Mouse (Mus musculus) frontal cortex, postnatal 14 days (tissue): ENCODE measurements around the gene Diras1.
"Not testable (repeated sequence)": the region's sequence is repeated elsewhere in the genome, so short reads cannot be mapped to it uniquely, and the experiment has no call there.

Experiments
- DNase-seq, 2 experiments: peaks; one replicate each; pipeline ENCODE4 v3.0.0; 2022; ENCODE audit warnings: low spot score in 2 of 2

Gene Diras1

DNA sequence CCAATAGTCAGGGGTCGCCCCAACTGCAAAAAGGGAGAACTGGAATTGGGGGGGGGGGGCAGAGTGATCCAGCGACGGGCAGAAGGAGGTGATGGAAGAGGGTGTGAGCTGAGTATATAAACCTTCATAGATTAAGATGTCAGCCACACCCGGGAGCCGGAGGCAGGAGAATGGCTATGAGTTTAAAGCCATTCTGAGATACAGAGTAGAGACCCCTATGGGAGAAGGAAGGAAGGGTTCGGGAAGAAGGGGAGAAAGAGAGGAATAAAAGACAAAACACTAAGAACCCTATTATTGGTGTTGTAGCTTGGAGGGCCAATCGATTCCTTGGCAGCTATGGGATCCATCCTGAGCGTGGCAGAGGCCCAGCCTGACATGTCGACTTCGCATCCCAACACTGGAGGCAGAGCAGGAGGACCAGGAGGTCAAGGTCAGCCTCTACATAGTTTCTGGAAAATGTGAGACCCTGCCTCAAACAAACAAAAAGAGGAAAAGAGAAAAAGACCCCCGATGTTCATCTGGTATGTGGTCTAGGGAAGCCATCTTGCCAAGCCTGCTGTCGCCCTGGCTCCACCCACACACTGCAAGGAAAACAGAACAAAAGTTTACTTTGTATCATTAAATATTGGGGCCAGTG, at the start of gene Diras1:
TSS of gene Diras1 (minus strand) at position 24 of the 637 bp plus-strand sequence.
- no peak for DNase-seq

DNA sequence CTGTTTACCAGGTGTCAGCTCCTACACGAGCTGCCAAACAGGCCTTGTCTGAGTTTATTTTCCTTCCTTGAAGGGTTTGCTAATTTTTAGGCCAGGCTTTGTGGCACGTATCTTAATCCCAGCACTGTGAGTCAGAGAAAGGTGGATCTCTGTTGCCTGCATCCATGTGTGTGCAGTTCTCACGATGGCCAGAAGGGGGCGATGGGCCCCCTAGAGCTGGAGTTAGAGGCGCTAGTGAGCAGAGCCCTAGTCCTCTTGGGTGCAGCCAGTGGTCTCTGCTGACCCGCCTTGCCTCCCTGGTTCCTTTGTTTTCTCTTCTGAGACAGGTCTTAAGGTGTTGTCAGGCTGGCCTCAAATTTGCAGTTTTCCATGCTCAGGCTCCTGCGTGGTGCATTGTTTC, 48.0 kb upstream of the Diras1 start:
- DNase-seq: no peak

DNA sequence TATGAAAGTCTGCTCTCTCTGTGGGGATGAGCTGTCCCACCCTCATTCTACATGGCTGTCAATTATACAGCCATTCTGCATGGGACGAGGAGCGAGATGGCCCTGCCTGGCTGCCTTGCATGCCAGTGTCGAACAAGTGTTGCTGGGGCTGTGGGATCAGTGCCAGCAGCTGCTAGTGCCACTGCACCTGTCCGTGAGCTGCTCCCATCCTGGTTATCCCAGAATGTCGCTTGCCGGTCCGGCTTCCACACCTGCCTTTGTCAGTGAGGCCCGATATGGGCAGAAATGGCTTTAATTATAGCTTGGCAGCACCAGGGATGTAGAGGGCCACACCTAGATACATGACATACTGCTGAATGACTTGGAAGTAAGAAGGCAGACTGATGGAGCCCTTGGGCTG, 46.8 kb upstream of the Diras1 start:
- no peak for DNase-seq

DNA sequence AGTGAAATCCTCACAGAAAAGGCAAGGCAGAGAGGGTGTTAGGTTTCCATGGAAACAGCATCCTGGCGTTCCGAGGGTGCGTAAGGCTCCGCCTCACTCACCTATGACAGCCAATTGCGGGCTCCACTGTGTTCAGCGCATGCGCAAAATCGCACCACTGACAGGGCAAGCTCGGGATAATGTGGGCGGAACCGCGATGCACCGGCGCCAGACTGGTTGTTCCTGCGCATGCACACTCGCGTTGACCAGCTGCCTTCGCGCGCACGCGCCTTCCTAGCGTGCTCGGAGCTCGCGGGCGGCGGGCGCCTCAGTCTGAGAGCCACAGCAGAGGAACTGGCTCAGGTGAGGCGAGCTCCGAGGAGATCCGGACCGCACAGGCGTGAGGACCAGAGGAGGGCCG, 44.4 kb upstream of the Diras1 start, which contains the start of gene Thop1:
TSS of gene Thop1 (plus strand) at position 200 of the 400 bp plus-strand sequence.
- peak; percentile 96 to 97 for DNase-seq

DNA sequence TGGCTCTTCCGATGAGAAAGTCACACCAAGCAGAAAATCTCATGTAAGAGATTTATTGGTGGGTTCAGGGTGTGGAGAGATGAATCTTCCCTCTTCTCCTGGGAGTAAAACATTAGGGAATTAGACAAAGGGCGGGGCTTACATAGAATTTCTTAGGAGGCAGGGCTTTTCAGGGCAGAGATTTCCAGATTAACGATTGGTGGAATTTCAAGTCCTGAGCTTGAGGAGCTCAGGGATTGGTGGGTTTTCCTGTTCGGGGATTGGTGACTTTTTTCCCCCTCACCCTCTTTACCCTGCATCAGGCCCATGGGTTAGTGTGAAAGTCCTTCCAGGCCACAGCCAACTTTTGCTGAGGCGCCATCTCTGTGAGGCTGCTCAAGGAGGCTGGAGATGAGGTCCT, 43.2 kb upstream of the Diras1 start:
- DNase-seq: no peak

DNA sequence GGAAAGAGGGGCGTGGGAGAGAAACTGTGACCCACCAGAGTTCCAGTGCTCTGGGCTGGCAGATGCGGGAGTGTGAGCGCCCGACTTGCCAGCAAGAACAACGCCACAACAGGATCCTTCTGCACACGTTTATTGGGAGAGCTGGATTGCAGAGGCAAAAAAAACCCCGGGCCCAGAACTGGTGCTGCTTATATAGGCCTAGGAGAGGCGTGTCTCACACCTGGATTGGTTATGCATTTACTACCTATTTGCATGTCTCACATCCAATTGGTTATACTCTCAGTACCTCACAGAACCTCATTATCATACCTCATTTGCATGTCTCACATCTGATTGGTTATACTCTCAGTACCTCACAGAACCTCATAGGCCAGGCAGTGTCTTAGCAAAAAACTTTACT, 39.1 kb upstream of the Diras1 start:
- not testable (repeated sequence) for DNase-seq

DNA sequence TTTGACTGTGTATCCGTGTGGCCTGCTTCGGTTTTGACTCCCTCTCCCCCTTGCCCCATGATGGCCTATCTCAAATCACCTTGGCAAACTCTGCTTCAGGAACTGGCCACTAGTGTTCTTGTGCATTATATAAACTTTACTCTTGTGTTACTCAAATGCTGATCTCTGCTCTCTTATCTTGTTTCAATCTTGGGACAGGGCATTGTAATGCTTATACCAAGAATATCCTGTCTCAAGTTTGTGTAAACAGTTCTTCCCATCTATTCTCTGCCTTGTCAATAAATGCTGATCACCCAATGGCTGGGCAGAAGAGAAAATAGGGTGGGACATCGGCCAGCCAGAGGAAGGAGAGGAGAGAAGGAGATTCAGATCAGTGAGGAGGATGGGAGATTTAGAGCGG, 37.2 kb upstream of the Diras1 start:
- no peak for DNase-seq

DNA sequence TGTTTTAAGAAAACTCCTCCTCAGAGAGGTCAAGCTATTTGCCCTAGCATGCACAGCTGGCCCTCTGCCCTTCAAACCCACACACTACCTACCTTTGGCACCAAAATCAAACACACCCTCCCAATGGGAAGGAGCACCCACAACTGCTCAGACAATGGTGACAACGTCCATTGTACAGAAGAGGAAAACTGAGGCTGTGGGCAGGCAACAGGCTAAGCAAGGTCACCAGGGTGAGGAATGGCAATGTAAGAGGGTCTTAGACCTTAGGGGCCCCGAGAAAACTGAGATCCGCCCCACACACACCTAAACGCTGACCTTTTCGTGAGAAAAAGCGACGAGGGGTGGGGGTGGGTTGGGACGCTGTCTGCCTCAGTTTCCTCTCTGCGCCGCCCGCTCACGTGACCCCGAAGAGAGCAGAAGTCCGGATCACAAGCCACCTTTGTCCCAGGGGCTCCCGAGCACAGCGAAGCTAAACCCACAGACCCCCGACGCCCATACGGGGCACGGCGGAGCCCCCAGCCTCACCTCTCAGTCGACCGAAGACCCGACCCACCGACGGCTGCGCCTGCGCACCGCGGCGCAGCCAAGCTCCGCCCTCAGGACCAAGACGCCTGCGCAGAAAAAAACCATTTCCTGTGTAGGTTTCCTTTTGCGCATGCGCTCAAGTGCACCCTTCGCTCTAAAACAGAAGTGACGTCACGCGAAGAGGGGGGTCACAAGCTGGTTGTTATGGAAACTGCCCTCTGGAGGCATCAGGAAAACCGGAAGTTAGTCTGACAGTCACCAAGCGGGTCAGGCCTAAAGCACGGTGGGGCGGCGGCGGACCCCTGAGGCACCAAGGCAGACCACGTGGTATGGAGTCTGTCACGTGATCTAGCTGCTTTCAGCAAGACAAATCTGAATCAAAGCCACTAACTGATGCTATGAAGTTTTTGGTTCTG, 34.4 kb upstream of the Diras1 start, which contains the start of gene Sgta:
TSS of gene Sgta (minus strand) at position 579 of the 941 bp plus-strand sequence.
- peak; percentile 99 to 100 for DNase-seq

DNA sequence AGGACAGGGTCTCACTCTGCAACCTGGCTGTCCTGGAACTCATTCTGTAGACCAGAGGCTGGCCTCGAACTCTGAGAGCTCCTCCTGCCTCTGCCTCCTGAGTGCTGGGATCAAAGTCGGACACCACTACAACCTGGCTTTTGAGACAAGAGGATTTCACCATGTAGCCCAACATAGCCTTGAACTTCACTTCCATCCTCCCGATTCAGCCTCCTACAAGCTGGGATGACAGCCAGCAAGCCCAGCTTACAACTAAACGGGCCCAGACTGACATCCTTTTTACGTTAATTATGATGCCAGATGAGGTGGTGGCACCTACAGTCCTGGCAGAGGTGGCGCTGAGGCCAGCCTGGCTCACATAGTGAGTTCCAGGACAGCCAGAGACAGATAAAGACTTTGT, 33.4 kb upstream of the Diras1 start:
- DNase-seq: no peak

DNA sequence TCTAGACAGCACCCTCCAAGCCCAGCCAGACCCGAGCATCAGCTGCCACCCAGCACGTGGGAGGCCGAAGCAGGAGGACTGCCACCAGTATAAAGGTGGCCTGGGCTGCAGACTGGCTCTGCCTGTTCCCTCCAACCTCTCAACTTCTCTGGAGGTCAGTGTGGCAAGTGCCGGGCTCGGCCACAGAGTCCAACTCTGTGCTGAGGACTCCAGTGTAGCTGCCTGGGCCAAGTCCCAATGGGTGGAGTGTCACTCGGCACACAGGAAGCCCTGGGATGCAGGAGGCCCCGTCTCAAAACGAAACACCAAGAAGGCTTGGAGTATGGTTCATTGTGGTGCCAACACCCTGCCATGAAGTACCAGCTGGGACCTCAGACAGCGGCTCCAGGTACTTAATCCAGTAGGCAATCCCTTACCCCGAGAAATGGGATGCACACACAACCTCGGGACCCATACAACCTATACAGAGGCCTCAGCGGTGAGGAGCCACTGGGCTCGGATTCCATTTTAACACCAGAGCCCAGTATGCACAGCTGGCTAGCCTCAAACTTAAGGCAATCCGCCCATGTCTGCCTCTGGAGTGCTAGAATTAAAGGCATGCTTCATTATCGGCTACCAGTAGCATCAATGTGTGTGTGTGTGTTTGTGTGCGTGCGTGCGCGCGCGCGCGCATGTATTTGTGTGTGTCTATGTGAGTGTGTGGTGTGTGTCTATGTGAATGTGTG, 32.1 kb upstream of the Diras1 start:
- DNase-seq: no peak

DNA sequence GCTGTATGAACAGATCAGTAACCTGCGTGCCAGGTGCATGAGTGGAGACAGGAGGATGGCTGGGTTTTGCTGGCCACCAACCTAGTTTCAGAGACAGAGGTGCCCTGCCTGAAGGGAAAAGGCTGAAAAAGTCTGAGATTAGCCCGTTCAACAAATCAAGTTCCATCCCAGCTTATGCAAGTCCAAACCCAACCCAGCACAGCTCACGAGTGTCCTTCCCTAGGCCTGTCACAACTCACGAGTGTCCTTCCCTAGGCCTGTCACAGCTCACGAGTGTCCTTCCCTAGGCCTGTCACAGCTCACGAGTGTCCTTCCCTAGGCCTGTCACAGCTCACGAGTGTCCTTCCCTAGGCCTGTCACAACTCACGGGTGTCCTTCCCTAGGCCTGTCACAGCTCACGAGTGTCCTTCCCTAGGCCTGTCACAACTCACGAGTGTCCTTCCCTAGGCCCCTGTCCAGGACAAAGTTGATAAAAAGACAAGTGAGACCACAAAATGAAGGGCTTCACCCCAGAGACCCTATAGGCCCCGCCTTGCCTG, 30.4 kb upstream of the Diras1 start:
- not testable (repeated sequence) for DNase-seq

DNA sequence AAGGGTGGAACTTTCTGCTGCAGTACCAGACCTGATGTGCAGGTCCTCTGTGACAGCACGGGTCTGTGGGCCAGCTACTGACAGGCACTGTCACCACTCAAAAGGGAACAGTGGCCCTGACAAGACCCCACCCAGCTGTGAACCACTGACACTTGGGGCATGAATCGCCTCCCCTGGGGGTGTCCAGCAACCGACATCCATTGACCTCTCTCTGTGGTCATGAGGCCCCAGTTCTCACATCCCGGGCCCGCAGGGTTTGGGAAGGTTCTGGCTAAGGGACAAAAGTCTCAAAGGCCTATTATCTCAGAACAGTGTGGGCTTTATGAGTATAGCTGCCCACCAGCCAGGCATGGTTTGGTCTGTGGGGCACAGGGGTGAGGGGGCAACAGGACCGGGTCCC, 29.7 kb upstream of the Diras1 start:
- no peak for DNase-seq

DNA sequence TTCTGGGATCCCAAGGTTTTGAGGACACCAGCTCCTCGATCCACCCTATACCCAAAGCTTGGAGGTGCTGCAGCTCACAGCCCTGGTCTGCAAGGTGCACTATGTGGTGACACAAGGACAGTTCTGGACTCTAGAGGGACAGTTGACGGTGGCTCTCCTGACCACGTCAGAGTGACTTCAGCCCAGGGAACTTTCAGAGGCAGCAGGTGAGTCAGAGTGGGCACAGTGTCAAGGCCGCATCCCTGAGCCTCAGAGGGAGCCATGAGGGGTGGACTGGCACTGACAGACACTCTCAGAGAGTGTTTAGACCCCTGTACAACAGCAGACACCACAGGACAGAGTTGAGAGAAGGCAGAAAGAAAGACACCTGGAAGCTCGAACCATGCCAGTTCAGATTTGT, 27.1 kb upstream of the Diras1 start:
- DNase-seq: no peak

DNA sequence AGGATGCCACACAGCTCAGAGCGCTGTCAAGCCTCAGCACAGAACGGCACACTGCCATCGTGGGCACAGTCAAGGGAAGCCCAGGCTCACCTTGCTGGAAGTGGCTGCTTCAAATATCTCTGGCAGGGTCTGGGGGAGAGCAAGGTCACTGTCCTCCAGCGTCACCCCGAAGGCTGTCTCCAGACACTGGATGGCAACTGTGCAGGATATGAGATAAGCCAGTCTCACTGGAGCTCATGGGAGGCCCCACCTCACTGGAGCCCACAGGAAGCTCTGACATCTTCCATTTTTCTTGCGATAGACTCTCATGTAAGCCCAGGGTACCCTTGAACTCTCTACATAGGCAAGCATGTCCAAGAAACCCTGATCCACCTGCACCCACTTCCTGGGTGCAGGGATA, 25.7 kb upstream of the Diras1 start:
- no peak for DNase-seq

DNA sequence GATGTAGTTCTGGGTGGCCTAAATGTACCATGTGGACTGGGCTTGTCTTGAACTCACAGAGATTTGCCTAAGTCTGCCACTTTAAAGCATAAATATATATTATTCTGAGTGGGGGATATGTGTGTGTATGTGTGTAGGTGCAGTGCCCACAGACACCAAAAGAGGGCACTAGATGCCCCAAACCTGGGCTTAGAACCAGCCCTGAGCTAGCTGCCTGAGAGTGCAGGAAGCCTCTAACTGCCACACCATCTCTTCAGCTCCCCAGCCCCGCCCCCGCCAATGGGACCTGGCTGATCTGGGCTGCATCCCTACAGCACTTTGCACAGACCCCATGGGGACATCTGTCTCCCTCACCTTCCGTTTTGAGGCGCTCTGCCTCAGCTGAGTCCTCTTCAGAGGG, 25.2 kb upstream of the Diras1 start:
- DNase-seq: no peak

DNA sequence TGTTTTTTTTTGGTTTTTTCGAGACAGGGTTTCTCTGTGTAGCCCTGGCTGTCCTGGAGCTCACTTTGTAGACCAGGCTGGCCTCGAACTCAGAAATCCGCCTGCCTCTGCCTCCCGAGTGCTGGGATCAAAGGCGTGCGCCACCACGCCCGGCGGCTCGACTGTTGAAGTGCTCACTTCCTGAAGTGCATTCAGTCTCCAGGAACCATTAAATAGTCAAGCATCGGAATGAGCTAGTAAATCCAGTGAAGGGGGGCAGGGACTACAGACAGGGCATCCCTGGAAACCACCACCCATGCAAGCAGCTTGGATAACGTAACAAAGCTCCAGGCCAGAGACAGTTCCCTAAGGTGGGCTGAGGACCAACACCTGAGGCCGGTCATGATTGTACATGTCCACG, 19.8 kb upstream of the Diras1 start:
- DNase-seq: not testable (repeated sequence)

DNA sequence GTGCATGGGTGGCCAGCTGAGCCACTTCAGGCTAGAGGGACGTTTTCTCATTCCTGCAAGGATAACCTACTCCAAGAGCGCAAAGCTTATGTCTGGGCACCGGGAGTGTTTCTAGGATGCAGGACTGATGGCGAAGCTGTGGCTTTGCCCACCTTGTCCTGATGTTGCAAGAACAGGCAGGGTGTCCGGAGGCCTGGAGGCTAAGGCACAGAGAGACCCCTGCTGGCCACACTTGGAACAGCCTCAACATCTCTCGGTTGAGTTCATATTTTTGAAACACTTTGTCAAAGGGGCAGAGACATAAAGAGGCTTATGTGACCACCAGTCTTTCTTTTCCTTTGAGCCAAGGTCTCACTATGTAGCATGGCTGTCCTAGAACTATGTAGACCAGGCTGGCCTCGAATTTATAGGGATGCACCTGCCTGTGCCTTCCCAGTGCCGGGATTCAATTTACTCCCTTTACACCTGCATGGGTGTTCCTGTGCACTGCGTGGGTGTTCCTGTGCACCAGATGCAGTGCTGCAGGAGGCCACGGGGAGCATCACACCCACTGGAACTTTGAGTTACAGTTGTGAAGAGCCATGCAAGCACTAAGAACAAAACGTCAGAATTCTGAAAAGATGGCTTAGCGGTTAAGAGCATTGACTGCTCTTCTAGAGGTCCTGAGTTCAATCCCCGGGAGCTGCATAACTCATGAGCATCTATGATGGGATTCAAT, 16.2 kb upstream of the Diras1 start:
- DNase-seq: peak in 1 of 2 experiments; percentile 58

DNA sequence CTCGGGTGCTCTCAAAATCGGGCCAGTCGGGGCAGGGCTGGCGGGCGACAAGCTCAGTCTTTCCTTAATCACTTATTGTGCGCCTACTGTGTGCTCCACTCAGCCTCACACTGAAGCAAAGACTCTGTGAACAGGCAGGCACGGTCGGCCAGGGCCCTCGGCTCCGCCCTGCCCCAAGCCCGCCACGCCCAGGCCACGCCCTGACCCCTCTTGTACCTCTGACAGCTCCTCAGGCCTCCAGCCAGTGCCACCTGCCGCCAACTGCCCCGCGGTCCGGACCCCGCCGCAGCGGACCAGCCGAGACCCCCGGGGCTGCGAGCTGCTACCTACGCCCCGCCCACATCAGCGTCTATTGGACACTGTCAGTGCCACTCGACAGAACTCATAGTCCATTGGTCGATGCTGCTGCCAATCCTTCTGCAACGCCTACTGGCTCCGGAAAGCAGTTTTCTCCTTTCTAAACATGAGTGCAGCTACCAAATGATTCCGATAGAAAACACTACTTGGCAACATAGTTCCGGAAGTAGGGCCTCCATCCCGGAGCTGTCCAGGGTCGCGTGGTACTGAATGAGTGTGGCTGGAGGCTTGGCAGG, 11.6 kb upstream of the Diras1 start, which contains the start of gene Slc39a3:
TSS of gene Slc39a3 (minus strand) at position 439 of the 593 bp plus-strand sequence.
- DNase-seq: peak; percentile 98 to 100

DNA sequence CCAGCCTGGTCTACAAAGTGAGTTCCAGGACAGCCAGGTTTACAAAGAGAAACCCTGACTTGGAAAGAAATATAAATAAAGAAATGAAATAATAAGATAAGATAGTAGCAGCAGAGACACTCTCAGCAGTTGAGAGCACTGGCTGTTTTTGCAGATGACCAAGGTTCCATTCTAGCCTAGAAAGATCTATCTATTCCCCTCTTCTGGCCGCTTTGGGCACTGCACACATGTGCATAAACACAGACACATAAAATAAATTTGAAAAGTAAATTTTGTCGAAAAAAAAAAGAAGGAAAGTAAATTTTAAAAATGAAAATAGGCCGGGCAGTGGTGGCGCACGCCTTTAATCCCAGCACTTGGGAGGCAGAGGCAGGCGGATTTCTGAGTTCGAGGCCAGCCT, 10.8 kb upstream of the Diras1 start:
- no peak for DNase-seq

DNA sequence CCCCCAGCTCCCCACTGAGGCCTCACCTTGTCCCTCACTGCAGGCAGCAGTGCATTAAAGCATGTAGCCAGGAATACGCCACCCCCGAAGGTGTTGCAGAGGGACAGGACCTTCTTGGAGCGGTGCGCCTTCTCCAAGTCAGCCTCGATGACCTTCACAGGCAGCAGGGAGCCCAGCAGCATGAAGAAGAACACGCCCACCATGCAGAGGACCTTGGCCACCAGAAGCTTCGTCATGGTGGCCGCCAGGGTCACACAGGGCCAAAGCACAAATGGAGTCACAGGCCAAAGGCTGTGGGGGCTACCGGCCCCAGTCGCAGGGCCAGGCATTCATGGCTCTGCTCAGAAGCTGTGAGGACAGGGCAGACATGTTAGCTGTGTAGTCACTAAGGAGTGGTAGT, 8.1 kb upstream of the Diras1 start:
- DNase-seq: no peak

DNA sequence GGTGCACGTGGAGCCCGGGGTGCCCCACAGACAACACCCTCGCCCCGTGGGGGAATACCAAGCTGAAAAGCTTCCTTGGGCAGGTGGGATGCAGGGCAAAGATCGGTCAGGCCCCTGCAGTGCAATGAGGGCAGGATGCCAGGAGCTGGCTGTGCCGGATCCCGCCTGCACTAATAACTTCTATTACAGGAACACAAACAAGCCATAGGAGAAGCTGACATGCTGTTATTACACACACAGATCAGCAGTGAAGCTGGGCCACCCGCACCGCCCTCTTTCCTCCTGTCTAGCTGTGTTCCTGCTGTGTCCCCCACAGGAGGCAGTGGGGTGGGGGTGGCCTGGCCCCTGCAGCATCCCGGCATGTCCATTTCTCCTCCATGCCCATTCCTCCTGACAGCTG, 3.6 kb upstream of the Diras1 start:
- DNase-seq: no peak
